Mouse (Mus musculus) myocyte (in vitro differentiated cells): ENCODE data around the gene Ssx2ip. TPM values are rescaled to one million over a fixed set of nuclear protein-coding genes. Genes with fewer than 3 reads are reported as not detected.

Experiments
- H3K27me3 ChIP-seq: one replicate; pipeline ENCODE4 v1.6.1; 2011; ENCODE audit not compliant: control insufficient read depth, insufficient read depth, insufficient read length
- H3K36me3 ChIP-seq: one replicate; pipeline ENCODE4 v1.6.1; 2011; ENCODE audit not compliant: control insufficient read depth, insufficient read depth
- H3K4me2 ChIP-seq: one replicate; pipeline ENCODE4 v1.6.1; 2011; ENCODE audit warnings: low read depth, control low read depth
- H3K4me3 ChIP-seq: one replicate; pipeline ENCODE4 v1.5.1; 2011; ENCODE audit warnings: mild to moderate bottlenecking, control low read depth, moderate library complexity
- H3K79me2 ChIP-seq: one replicate; pipeline ENCODE4 v1.6.1; 2011; ENCODE audit not compliant: control insufficient read depth, insufficient read depth
- H3ac ChIP-seq: one replicate; pipeline ENCODE4 v1.6.1; 2011; ENCODE audit not compliant: control insufficient read depth, insufficient read length
- CEBPB ChIP-seq: IDR thresholded peaks from 2 replicates; pipeline ENCODE4 v1.6.1; 2011; ENCODE audit warnings: mild to moderate bottlenecking, moderate library complexity; ENCODE audit not compliant: poor library complexity, insufficient read depth, severe bottlenecking
- E2F4 ChIP-seq: IDR thresholded peaks from one replicate; pipeline ENCODE4 v1.6.1; 2011; ENCODE audit warnings: mild to moderate bottlenecking, control low read depth, moderate library complexity; ENCODE audit not compliant: insufficient read depth
- MAX ChIP-seq: IDR thresholded peaks from one replicate; pipeline ENCODE4 v1.6.1; 2011; ENCODE audit warnings: low read depth, mild to moderate bottlenecking, control low read depth
- MYOD1 ChIP-seq, 3 experiments: IDR thresholded peaks; one replicate each; pipeline ENCODE4 v1.6.1; 2011; ENCODE audit warnings: control low read depth in 2 of 3, low read depth in 2 of 3, mild to moderate bottlenecking in 2 of 3, moderate library complexity in 1 of 3; ENCODE audit not compliant: insufficient read length in 2 of 3, control insufficient read depth in 1 of 3
- MYOG ChIP-seq, 3 experiments: IDR thresholded peaks; one replicate each; pipeline ENCODE4 v1.6.1; 2011; ENCODE audit warnings: control low read depth in 2 of 3, low read depth in 2 of 3, mild to moderate bottlenecking in 2 of 3; ENCODE audit not compliant: insufficient read length in 2 of 3, control insufficient read depth in 1 of 3, insufficient read depth in 1 of 3
- POLR2A ChIP-seq: IDR thresholded peaks from one replicate; pipeline ENCODE4 v1.6.1; 2011; ENCODE audit warnings: low read depth, mild to moderate bottlenecking, control low read depth, moderate library complexity; ENCODE audit not compliant: insufficient read length
- POLR2AphosphoS2 ChIP-seq: IDR thresholded peaks from one replicate; pipeline ENCODE4 v1.6.1; 2011; ENCODE audit warnings: low read depth, control low read depth; ENCODE audit not compliant: insufficient read length
- REST ChIP-seq: IDR thresholded peaks from one replicate; pipeline ENCODE4 v1.6.1; 2011; ENCODE audit warnings: mild to moderate bottlenecking, control low read depth, moderate library complexity; ENCODE audit not compliant: insufficient read depth, insufficient read length
- SRF ChIP-seq: IDR thresholded peaks from one replicate; pipeline ENCODE4 v1.6.1; 2011; ENCODE audit warnings: low read depth; ENCODE audit not compliant: control insufficient read depth, insufficient read length
- TCF12 ChIP-seq: IDR thresholded peaks from one replicate; pipeline ENCODE4 v1.6.1; 2011; ENCODE audit warnings: mild to moderate bottlenecking, control low read depth; ENCODE audit not compliant: poor library complexity, insufficient read depth, severe bottlenecking
- TCF3 ChIP-seq: IDR thresholded peaks from one replicate; pipeline ENCODE4 v1.6.1; 2011; ENCODE audit warnings: low read depth, control low read depth; ENCODE audit not compliant: insufficient read length
- USF1 ChIP-seq: IDR thresholded peaks from one replicate; pipeline ENCODE4 v1.6.1; 2011; ENCODE audit warnings: low read depth, mild to moderate bottlenecking, control low read depth, moderate library complexity
- polyA plus RNA-seq: library from polyadenylated mRNA; unstranded; fragments of >200 nt; fragmentation: generic; extraction: Trizol; gene quantifications from one replicate; pipeline ENCODE4 v1.2.1, GENCODE M21; 2012; ENCODE audit warnings: missing spikeins

Gene Ssx2ip
- polyA plus RNA-seq, 1 experiment = 13.5 TPM

- H3K27me3 ChIP-seq = no peaks in the 10 kb centered on the region
- H3K4me2 ChIP-seq = no peak overlapping the region
- peaks cover 10% of the 10 kb centered on the region for H3K36me3 ChIP-seq
- no peak for TF ChIP-seq USF1
- no peak for TF ChIP-seq MAX
- TF ChIP-seq TCF12 = no peak
- no peak for TF ChIP-seq MYOD1 (IDR thresholded peaks at IDR 0.05; ENCODE audit: control insufficient read depth in 1 of 3, insufficient read length in 2 of 3, low read depth in 2 of 3)
- H3ac ChIP-seq = no peak overlapping the region
- H3K79me2 ChIP-seq = no peaks in the 10 kb centered on the region
- H3K4me3 ChIP-seq = no peak overlapping the region
Observed at GRCm38 (mm10) chr3:146419992-146420537, 15.6 kb downstream of the Ssx2ip start.

GRCm38 (mm10) chr3:146421787-146422186 lies 17.3 kb downstream of the Ssx2ip start:
- H3ac ChIP-seq = no peak overlapping the region
- no peak for TF ChIP-seq TCF3
- TF ChIP-seq MYOD1 (IDR thresholded peaks at IDR 0.05; ENCODE audit: control insufficient read depth in 1 of 3, insufficient read length in 2 of 3, low read depth in 2 of 3) = no peak
- TF ChIP-seq USF1 = no peak
- no peak for TF ChIP-seq REST
- no peak for TF ChIP-seq POLR2A
- no peak for TF ChIP-seq MAX
- no peak for TF ChIP-seq SRF
- no peak for TF ChIP-seq MYOG (IDR thresholded peaks at IDR 0.05; ENCODE audit: control insufficient read depth in 1 of 3, insufficient read depth in 1 of 3, insufficient read length in 2 of 3, low read depth in 2 of 3)
- no peak for TF ChIP-seq POLR2AphosphoS2
- H3K79me2 ChIP-seq = no peaks in the 10 kb centered on the region
- no peak overlapping the region for H3K4me3 ChIP-seq
- H3K27me3 ChIP-seq = no peaks in the 10 kb centered on the region
- H3K36me3 ChIP-seq = peaks cover 10% of the 10 kb centered on the region
- no peak overlapping the region for H3K4me2 ChIP-seq

- TF ChIP-seq MYOD1 (IDR thresholded peaks at IDR 0.05; ENCODE audit: control insufficient read depth in 1 of 3, insufficient read length in 2 of 3, low read depth in 2 of 3) = no peak
- no peak for TF ChIP-seq TCF12
- TF ChIP-seq POLR2AphosphoS2 = no peak
- TF ChIP-seq USF1 = no peak
- no peak for TF ChIP-seq MAX
- TF ChIP-seq MYOG (IDR thresholded peaks at IDR 0.05; ENCODE audit: control insufficient read depth in 1 of 3, insufficient read depth in 1 of 3, insufficient read length in 2 of 3, low read depth in 2 of 3) = no peak
- TF ChIP-seq E2F4 = no peak
- no peak for TF ChIP-seq SRF
- TF ChIP-seq REST = no peak
- TF ChIP-seq POLR2A = no peak
- TF ChIP-seq CEBPB = no peak
- TF ChIP-seq TCF3 = no peak
- H3ac ChIP-seq = no peak overlapping the region
- H3K79me2 ChIP-seq = no peaks in the 10 kb centered on the region
- no peaks in the 10 kb centered on the region for H3K27me3 ChIP-seq
- H3K4me2 ChIP-seq = no peak overlapping the region
- peaks cover 5% of the 10 kb centered on the region for H3K36me3 ChIP-seq
- no peak overlapping the region for H3K4me3 ChIP-seq
Observed at GRCm38 (mm10) chr3:146423710-146424109, 19.3 kb downstream of the Ssx2ip start.

- H3K4me2 ChIP-seq = no peak overlapping the region
- H3ac ChIP-seq = no peak overlapping the region
- H3K36me3 ChIP-seq = peaks cover under 1% of the 10 kb centered on the region
- TF ChIP-seq CEBPB = no peak
- no peak for TF ChIP-seq E2F4
- peak in 1 of 3 experiments; percentile 25 for TF ChIP-seq MYOG (IDR thresholded peaks at IDR 0.05; ENCODE audit: control insufficient read depth in 1 of 3, insufficient read depth in 1 of 3, insufficient read length in 2 of 3, low read depth in 2 of 3)
- H3K4me3 ChIP-seq = no peak overlapping the region
- H3K79me2 ChIP-seq = no peaks in the 10 kb centered on the region
- H3K27me3 ChIP-seq = no peaks in the 10 kb centered on the region
Observed at GRCm38 (mm10) chr3:146424306-146424900, 20.0 kb downstream of the Ssx2ip start.

GRCm38 (mm10) chr3:146425902-146426301 lies 21.5 kb downstream of the Ssx2ip start:
- Histone ChIP-seq H3K4me3 (no peak overlapping the region), H3K4me2 (no peak overlapping the region), H3K27me3 (no peaks in the 10 kb centered on the region), H3K36me3 (no peaks in the 10 kb centered on the region), H3K79me2 (no peaks in the 10 kb centered on the region), H3ac (no peak overlapping the region)
- TF ChIP-seq USF1 (no peak), TCF3 (no peak), POLR2AphosphoS2 (no peak), TCF12 (no peak), REST (no peak), MAX (no peak), CEBPB (no peak), MYOG (IDR thresholded peaks at IDR 0.05; ENCODE audit: control insufficient read depth in 1 of 3, insufficient read depth in 1 of 3, insufficient read length in 2 of 3, low read depth in 2 of 3) (no peak), MYOD1 (IDR thresholded peaks at IDR 0.05; ENCODE audit: control insufficient read depth in 1 of 3, insufficient read length in 2 of 3, low read depth in 2 of 3) (no peak), E2F4 (no peak)
